Mouse (Mus musculus) G1E (cell line): ENCODE results near the gene Steap3. TPM values are rescaled to one million over a fixed set of nuclear protein-coding genes. Genes with fewer than 3 reads are reported as not detected.

Source experiments
- ATAC-seq: 2 replicates; pipeline ENCODE4 v1.8.0; 2016; ENCODE audit warnings: mild to moderate bottlenecking; ENCODE audit not compliant: insufficient number of reproducible peaks, poor library complexity, low FRiP score, severe bottlenecking; ENCODE audit errors: extremely low read depth
- DNase-seq: peaks from one replicate; pipeline ENCODE4 v3.0.0; 2012; ENCODE audit warnings: low spot score
- H3K27me3 ChIP-seq: 2 replicates; pipeline ENCODE4 v1.6.1; 2012; ENCODE audit warnings: mild to moderate bottlenecking, low read length, inconsistent platforms; ENCODE audit not compliant: insufficient read depth
- H3K36me3 ChIP-seq: replicated peaks from 2 replicates; pipeline ENCODE3; 2012; ENCODE audit warnings: mild to moderate bottlenecking, inconsistent platforms
- H3K4me1 ChIP-seq: 2 replicates; pipeline ENCODE4 v1.6.1; 2012; ENCODE audit warnings: low read depth, low read length, inconsistent platforms, mixed read lengths; ENCODE audit not compliant: insufficient read depth
- H3K4me3 ChIP-seq: 2 replicates; pipeline ENCODE4 v1.5.1; 2012; ENCODE audit warnings: low read depth, mild to moderate bottlenecking, inconsistent platforms, low read length, moderate library complexity, mixed read lengths
- H3K9me3 ChIP-seq: replicated peaks from 2 replicates; pipeline ENCODE4 v1.6.1; 2012; ENCODE audit warnings: inconsistent platforms
- CTCF ChIP-seq: IDR thresholded peaks from 2 replicates; pipeline ENCODE4 v1.5.1; 2012; ENCODE audit warnings: low read depth, low read length, inconsistent platforms, mixed read lengths
- GATA1 ChIP-seq: IDR thresholded peaks from 2 replicates; pipeline ENCODE4 v1.6.1; 2012; ENCODE audit warnings: borderline replicate concordance, low read length, inconsistent platforms, mixed read lengths
- GATA2 ChIP-seq: IDR thresholded peaks from 2 replicates; pipeline ENCODE4 v1.6.1; 2012; ENCODE audit warnings: low read depth, low read length, inconsistent platforms, borderline replicate concordance
- POLR2AphosphoS5 ChIP-seq: IDR thresholded peaks from 2 replicates; pipeline ENCODE4 v1.6.1; 2012; ENCODE audit warnings: low read depth, low read length, inconsistent platforms; ENCODE audit not compliant: insufficient replicate concordance
- TAL1 ChIP-seq: conservative IDR thresholded peaks from 2 replicates; pipeline ENCODE4 v1.6.1; 2012; ENCODE audit warnings: low read depth, low read length, inconsistent platforms, mixed read lengths
- polyA plus RNA-seq: library from polyadenylated mRNA; stranded (reverse); fragments of >175 nt; gene quantifications from 2 replicates; pipeline ENCODE4 v1.2.3, GENCODE M21; 2012
- total RNA-seq, 2 experiments: library from RNA; stranded (forward) in 1 of 2; stranded (reverse) in 1 of 2; fragments of 200-1000 nt in 1 of 2; fragments of >200 nt in 1 of 2; fragmentation: Nextera tagmentation in 1 of 2; gene quantifications; 2 replicates each; pipeline ENCODE4 v1.2.3; 2014 to 2017

The Steap3 gene
- total and polyA plus RNA-seq, 3 experiments = 10.2 to 67.2 (median 28.5) TPM

- ATAC-seq (no peak), DNase-seq (no peak)
- Histone ChIP-seq H3K4me3 (no peak overlapping the region), H3K4me1 (peaks cover 56% of the 10 kb centered on the region), H3K9me3 (no peaks in the 10 kb centered on the region), H3K36me3 (peaks cover 97% of the 10 kb centered on the region), H3K27me3 (no peaks in the 10 kb centered on the region)
- TF ChIP-seq TAL1 = no peak
- no peak for TF ChIP-seq GATA2
- TF ChIP-seq GATA1 = no peak
- no peak for TF ChIP-seq POLR2AphosphoS5
- TF ChIP-seq CTCF = no peak
Measured at GRCm38 (mm10) chr1:120235631-120236215, 36.8 kb downstream of the Steap3 start.

GRCm38 (mm10) chr1:120232170-120232569 is 40.3 kb downstream of the Steap3 start:
- Histone ChIP-seq H3K9me3 (no peaks in the 10 kb centered on the region), H3K4me3 (no peak overlapping the region; the same call in 1 of the 2 replicates), H3K27me3 (no peaks in the 10 kb centered on the region), H3K36me3 (peaks cover 95% of the 10 kb centered on the region), H3K4me1 (peaks cover 38% of the 10 kb centered on the region)
- DNase-seq (no peak), ATAC-seq (no peak)
- TF ChIP-seq CTCF (no peak), GATA2 (no peak), GATA1 (no peak), TAL1 (no peak), POLR2AphosphoS5 (no peak)

GRCm38 (mm10) chr1:120231334-120231733 is 41.2 kb downstream of the Steap3 start:
- TF ChIP-seq GATA2 (no peak), TAL1 (0 out of 2 replicates have a peak, but pooled peaks have one; percentile 9), GATA1 (no peak), POLR2AphosphoS5 (no peak), CTCF (peak; percentile 59)
- DNase-seq (peak; percentile 75), ATAC-seq (peak; percentile 78)
- no peaks in the 10 kb centered on the region for H3K27me3 ChIP-seq
- H3K36me3 ChIP-seq = peaks cover 95% of the 10 kb centered on the region
- H3K9me3 ChIP-seq = no peaks in the 10 kb centered on the region
- H3K4me3 ChIP-seq = no peak overlapping the region
- peaks cover 34% of the 10 kb centered on the region for H3K4me1 ChIP-seq

- TF ChIP-seq GATA1 = no peak
- TF ChIP-seq GATA2 = no peak
- no peak for TF ChIP-seq CTCF
- no peak for TF ChIP-seq TAL1
- TF ChIP-seq POLR2AphosphoS5 = no peak
Measured at GRCm38 (mm10) chr1:120229723-120230471, 42.6 kb downstream of the Steap3 start.

GRCm38 (mm10) chr1:120223613-120224012 is 48.9 kb downstream of the Steap3 start:
- no peak for ATAC-seq

More at GRCm38 (mm10) chr1:120229723-120230471, 42.6 kb downstream of the Steap3 start:
- no peak for DNase-seq
- no peak for ATAC-seq
- Histone ChIP-seq H3K4me1 (peaks cover 28% of the 10 kb centered on the region), H3K4me3 (no peak overlapping the region), H3K36me3 (peaks cover 94% of the 10 kb centered on the region), H3K9me3 (no peaks in the 10 kb centered on the region), H3K27me3 (no peaks in the 10 kb centered on the region)

GRCm38 (mm10) chr1:120221285-120221684 is 51.2 kb downstream of the Steap3 start:
- H3K27me3 ChIP-seq = no peaks in the 10 kb centered on the region
- no peak overlapping the region for H3K4me3 ChIP-seq
- TF ChIP-seq GATA2 (no peak), POLR2AphosphoS5 (no peak), CTCF (no peak), GATA1 (no peak), TAL1 (no peak)
- ATAC-seq = no peak
- H3K4me1 ChIP-seq = no peaks in the 10 kb centered on the region
- no peaks in the 10 kb centered on the region for H3K9me3 ChIP-seq
- H3K36me3 ChIP-seq = peaks cover 26% of the 10 kb centered on the region
- DNase-seq = no peak

More at GRCm38 (mm10) chr1:120223613-120224012, 48.9 kb downstream of the Steap3 start:
- DNase-seq = no peak
- Histone ChIP-seq H3K36me3 (peaks cover 48% of the 10 kb centered on the region), H3K4me3 (no peak overlapping the region), H3K9me3 (no peaks in the 10 kb centered on the region), H3K27me3 (no peaks in the 10 kb centered on the region), H3K4me1 (no peaks in the 10 kb centered on the region)
- TF ChIP-seq GATA2 = no peak
- no peak for TF ChIP-seq TAL1
- no peak for TF ChIP-seq POLR2AphosphoS5
- no peak for TF ChIP-seq GATA1
- TF ChIP-seq CTCF = no peak
